Mouse (Mus musculus): ENCODE measurements around the gene Slc48a1.
A peak's percentile ranks its signal among the peaks of the same experiment; 100 is the strongest.

Slc48a1 gene

GRCm38 (mm10) chr15:97825941-97826587, 47.7 kb downstream of the Slc48a1 start:
- DNase-seq (ENCODE audit: low spot score in 2 of 2) = no peak

- DNase-seq (ENCODE audit: low spot score in 2 of 2) = no peak
Measured at GRCm38 (mm10) chr15:97826588-97827261, 48.4 kb downstream of the Slc48a1 start.

GRCm38 (mm10) chr15:97827401-97827800, 49.1 kb downstream of the Slc48a1 start:
- DNase-seq (ENCODE audit: low spot score in 2 of 2) = no peak

GRCm38 (mm10) chr15:97828221-97828842, 50.0 kb downstream of the Slc48a1 start:
- DNase-seq (ENCODE audit: low spot score in 2 of 2) = peak; percentile 55 to 69

GRCm38 (mm10) chr15:97828901-97829338, 50.6 kb downstream of the Slc48a1 start:
- DNase-seq (ENCODE audit: low spot score in 2 of 2) = no peak

GRCm38 (mm10) chr15:97829432-97829831, 51.1 kb downstream of the Slc48a1 start:
- no peak for DNase-seq (ENCODE audit: low spot score in 2 of 2)

- no peak for DNase-seq (ENCODE audit: low spot score in 2 of 2)
Measured at GRCm38 (mm10) chr15:97830253-97830787, 52.0 kb downstream of the Slc48a1 start.

- DNase-seq (ENCODE audit: low spot score in 2 of 2) = no peak
Measured at GRCm38 (mm10) chr15:97830788-97831241, 52.5 kb downstream of the Slc48a1 start.

- no peak for DNase-seq (ENCODE audit: low spot score in 2 of 2)
Measured at GRCm38 (mm10) chr15:97831242-97831986, 53.1 kb downstream of the Slc48a1 start.

- DNase-seq (ENCODE audit: low spot score in 2 of 2) = no peak
Measured at GRCm38 (mm10) chr15:97831987-97832640, 53.8 kb downstream of the Slc48a1 start.

- DNase-seq (ENCODE audit: low spot score in 2 of 2) = no peak
Measured at GRCm38 (mm10) chr15:97832764-97833479, 54.6 kb downstream of the Slc48a1 start.

- DNase-seq (ENCODE audit: low spot score in 2 of 2) = no peak
Measured at GRCm38 (mm10) chr15:97836153-97836893, 58.0 kb downstream of the Slc48a1 start.

GRCm38 (mm10) chr15:97836894-97837247, 58.6 kb downstream of the Slc48a1 start:
- no peak for DNase-seq (ENCODE audit: low spot score in 2 of 2)

GRCm38 (mm10) chr15:97837491-97838061, 59.3 kb downstream of the Slc48a1 start:
- DNase-seq (ENCODE audit: low spot score in 2 of 2) = no peak

GRCm38 (mm10) chr15:97838395-97838794, 60.1 kb downstream of the Slc48a1 start:
- no peak for DNase-seq (ENCODE audit: low spot score in 2 of 2)

- no peak for DNase-seq (ENCODE audit: low spot score in 2 of 2)
Measured at GRCm38 (mm10) chr15:97839012-97839411, 60.7 kb downstream of the Slc48a1 start.

- no peak for DNase-seq (ENCODE audit: low spot score in 2 of 2)
Measured at GRCm38 (mm10) chr15:97839473-97839872, 61.2 kb downstream of the Slc48a1 start.

GRCm38 (mm10) chr15:97839991-97840455, 61.7 kb downstream of the Slc48a1 start:
- no peak for DNase-seq (ENCODE audit: low spot score in 2 of 2)

GRCm38 (mm10) chr15:97840781-97841180, 62.5 kb downstream of the Slc48a1 start:
- no peak for DNase-seq (ENCODE audit: low spot score in 2 of 2)

Measured in right cerebral cortex, postnatal 36 days (tissue).